Mouse (Mus musculus) liver, embryonic 14.5 days (tissue): ENCODE results near the gene Slc25a41.

ENCODE experiments used
- CTCF ChIP-seq: IDR thresholded peaks from 2 replicates; pipeline ENCODE4 v1.5.1; 2016; ENCODE audit warnings: antibody characterized with exemption, low read depth, control low read depth
- EP300 ChIP-seq: IDR thresholded peaks from 2 replicates; pipeline ENCODE4 v1.6.1; 2016; ENCODE audit warnings: antibody characterized with exemption, low read depth

- TF ChIP-seq EP300 (no peak), CTCF (0 out of 2 replicates have a peak, but pooled peaks have one; percentile 31)
Measured at GRCm38 (mm10) chr17:57032854-57033253, 8.6 kb downstream of the Slc25a41 start.
